Mouse (Mus musculus): ENCODE data around the gene Add3. TPM values are rescaled to one million over a fixed set of nuclear protein-coding genes. Genes with fewer than 3 reads are reported as not detected.

The Add3 gene
- total and polyA plus RNA-seq, 3 experiments = 14.0 to 52.9 TPM; not detected in 1

DNA sequence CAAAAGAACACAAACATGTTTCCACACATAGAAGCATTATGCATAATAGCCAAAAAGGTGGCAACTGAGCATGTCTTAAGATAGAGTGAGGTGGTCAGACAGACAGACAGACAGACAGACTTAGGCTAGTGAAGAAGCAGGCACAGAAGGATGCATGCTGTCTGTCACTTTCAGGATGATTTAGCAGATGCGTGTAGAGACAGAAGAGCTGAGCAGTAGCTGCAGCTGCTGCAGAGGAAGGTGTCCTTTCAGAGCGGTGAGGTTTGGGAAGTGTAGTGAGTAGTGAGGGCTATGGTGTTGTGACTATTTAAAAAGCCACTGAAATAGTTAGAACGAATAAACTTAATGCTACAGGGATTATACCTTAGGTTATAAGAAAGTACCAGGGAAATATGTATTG lies 13.9 kb downstream of the Add3 start:
- no peak overlapping the region for H3K4me3 ChIP-seq (ENCODE audit: control insufficient read depth in 1 of 2, insufficient read depth in 1 of 2, low read depth in 2 of 2, low read length in 2 of 2)
- H3K9me3 ChIP-seq (replicated peaks; ENCODE audit: insufficient read depth, low read length) = no peaks in the 10 kb centered on the region
- no peaks in the 10 kb centered on the region for H3K27me3 ChIP-seq (ENCODE audit: control insufficient read depth in 1 of 2, insufficient read depth in 2 of 2, low read length in 2 of 2)
- no peak overlapping the region for H3K27ac ChIP-seq (ENCODE audit: control insufficient read depth, low read depth, low read length)
- no peak overlapping the region for H3K9ac ChIP-seq (ENCODE audit: control insufficient read depth, low read depth, low read length, poor library complexity, severe bottlenecking)
- peaks cover 0 to 21% of the 10 kb centered on the region in 2 experiments; a peak in 2 of 4 replicates for H3K36me3 ChIP-seq (ENCODE audit: control insufficient read depth in 1 of 2, insufficient read depth in 2 of 2, low read length in 2 of 2)
- TF ChIP-seq GATA1 (IDR thresholded peaks at IDR 0.05; ENCODE audit: low read depth, low read length) (no peak), POLR2A (IDR thresholded peaks at IDR 0.05; ENCODE audit: control insufficient read depth in 1 of 2, insufficient read depth in 1 of 2, low read depth in 1 of 2, low read length in 2 of 2, poor library complexity in 1 of 2) (no peak), USF2 (IDR thresholded peaks at IDR 0.05; ENCODE audit: borderline replicate concordance in 1 of 2, insufficient read depth in 1 of 2, low read depth in 1 of 2, low read length in 2 of 2) (no peak), ZKSCAN1 (IDR thresholded peaks at IDR 0.05; ENCODE audit: low read depth, low read length) (no peak), MEF2A (IDR thresholded peaks at IDR 0.05; ENCODE audit: extremely low read depth, insufficient replicate concordance, low read depth, low read length, poor library complexity, severe bottlenecking) (no peak), ZNF384 (IDR thresholded peaks at IDR 0.05; ENCODE audit: low read depth, low read length) (no peak), MYC (IDR thresholded peaks at IDR 0.05; ENCODE audit: low read depth, low read length) (no peak), POLR2AphosphoS5 (IDR thresholded peaks at IDR 0.05; ENCODE audit: borderline replicate concordance, low read depth, low read length) (no peak)
- H3K4me1 ChIP-seq (ENCODE audit: control insufficient read depth in 1 of 2, insufficient read depth in 2 of 2, low read length in 2 of 2) = peaks cover 16 to 26% of the 10 kb centered on the region in 2 experiments
- DNase-seq (ENCODE audit: low read depth, low spot score) = no peak
- H3K79me2 ChIP-seq (ENCODE audit: control insufficient read depth, insufficient read depth, low read length, poor library complexity) = no peaks in the 10 kb centered on the region

DNA sequence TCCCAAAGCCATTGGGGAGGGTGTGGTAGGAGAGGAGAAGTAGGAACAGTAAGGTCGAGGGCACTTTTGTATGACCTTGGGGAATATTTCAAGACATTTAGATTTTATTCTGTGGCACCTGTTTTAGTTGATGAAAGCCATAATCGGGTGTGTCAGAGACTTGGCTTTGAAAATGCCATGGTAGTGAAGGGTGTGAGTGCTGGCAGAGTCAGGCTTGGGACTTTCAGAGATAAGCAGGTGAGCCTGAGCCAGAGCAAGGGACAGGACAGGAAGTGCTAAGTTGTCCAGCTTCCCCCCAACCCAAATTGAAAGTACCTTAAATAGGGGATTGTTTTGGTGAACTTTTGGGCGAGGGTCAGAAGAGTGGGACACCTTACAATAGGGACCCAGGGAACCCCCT lies 16.1 kb downstream of the Add3 start:
- no peaks in the 10 kb centered on the region for H3K9me3 ChIP-seq (replicated peaks; ENCODE audit: insufficient read depth, low read length)
- no peak for TF ChIP-seq MAFK (IDR thresholded peaks at IDR 0.05; ENCODE audit: borderline replicate concordance, low read depth, low read length)
- TF ChIP-seq POLR2AphosphoS2 (IDR thresholded peaks at IDR 0.05; ENCODE audit: low read length) = no peak
- no peak for TF ChIP-seq GATA1 (IDR thresholded peaks at IDR 0.05; ENCODE audit: low read depth, low read length)
- TF ChIP-seq ZC3H11A (IDR thresholded peaks at IDR 0.05; ENCODE audit: low read depth, low read length) = no peak
- no peak for TF ChIP-seq BHLHE40 (IDR thresholded peaks at IDR 0.05; ENCODE audit: borderline replicate concordance, low read depth, low read length)
- TF ChIP-seq CTCF (IDR thresholded peaks at IDR 0.05 in 2 of 3, conservative IDR thresholded peaks at IDR 0.05 in 1 of 3; ENCODE audit: control insufficient read depth in 1 of 3, insufficient read depth in 1 of 3, low read depth in 2 of 3, low read length in 3 of 3, poor library complexity in 1 of 3, severe bottlenecking in 1 of 3) = no peak
- TF ChIP-seq MXI1 (IDR thresholded peaks at IDR 0.05; ENCODE audit: low read depth, low read length) = no peak
- TF ChIP-seq MYB (IDR thresholded peaks at IDR 0.05; ENCODE audit: low read depth, low read length) = no peak
- no peak for TF ChIP-seq POLR2AphosphoS5 (IDR thresholded peaks at IDR 0.05; ENCODE audit: borderline replicate concordance, low read depth, low read length)
- no peak for TF ChIP-seq ZNF384 (IDR thresholded peaks at IDR 0.05; ENCODE audit: low read depth, low read length)
- no peak for TF ChIP-seq ZMIZ1 (IDR thresholded peaks at IDR 0.05; ENCODE audit: low read depth, low read length)
- no peak for TF ChIP-seq TBP (IDR thresholded peaks at IDR 0.05; ENCODE audit: low read depth, low read length)
- TF ChIP-seq USF2 (IDR thresholded peaks at IDR 0.05; ENCODE audit: borderline replicate concordance in 1 of 2, insufficient read depth in 1 of 2, low read depth in 1 of 2, low read length in 2 of 2) = no peak
- no peaks in the 10 kb centered on the region for H3K27me3 ChIP-seq (ENCODE audit: control insufficient read depth in 1 of 2, insufficient read depth in 2 of 2, low read length in 2 of 2)
- H3K36me3 ChIP-seq (ENCODE audit: control insufficient read depth in 1 of 2, insufficient read depth in 2 of 2, low read length in 2 of 2) = peaks cover 0 to 21% of the 10 kb centered on the region in 2 experiments; a peak in 2 of 4 replicates
- DNase-seq (ENCODE audit: low read depth, low spot score) = no peak
- H3K4me1 ChIP-seq (ENCODE audit: control insufficient read depth in 1 of 2, insufficient read depth in 2 of 2, low read length in 2 of 2) = peaks cover 16 to 26% of the 10 kb centered on the region in 2 experiments
- H3K27ac ChIP-seq (ENCODE audit: control insufficient read depth, low read depth, low read length) = no peak overlapping the region
- H3K9ac ChIP-seq (ENCODE audit: control insufficient read depth, low read depth, low read length, poor library complexity, severe bottlenecking) = no peak overlapping the region
- no peaks in the 10 kb centered on the region for H3K79me2 ChIP-seq (ENCODE audit: control insufficient read depth, insufficient read depth, low read length, poor library complexity)
- H3K4me3 ChIP-seq (ENCODE audit: control insufficient read depth in 1 of 2, insufficient read depth in 1 of 2, low read depth in 2 of 2, low read length in 2 of 2) = no peak overlapping the region
